Mouse (Mus musculus) gastrocnemius, postnatal 25 days (tissue): ENCODE measurements at regions not wholly inside any gene's neighbourhood (a gene's known extent, or its start where the extent isn't known, plus 50 kb on each side); places are given as distances from the start of the nearest gene placed in this dataset.

Source experiments
- DNase-seq: peaks from one replicate; pipeline ENCODE4 v3.0.0; 2022

GRCm38 (mm10) chr10:66433490-66433889, 662.4 kb upstream of the Jmjd1c start:
- DNase-seq = no peak

DNA sequence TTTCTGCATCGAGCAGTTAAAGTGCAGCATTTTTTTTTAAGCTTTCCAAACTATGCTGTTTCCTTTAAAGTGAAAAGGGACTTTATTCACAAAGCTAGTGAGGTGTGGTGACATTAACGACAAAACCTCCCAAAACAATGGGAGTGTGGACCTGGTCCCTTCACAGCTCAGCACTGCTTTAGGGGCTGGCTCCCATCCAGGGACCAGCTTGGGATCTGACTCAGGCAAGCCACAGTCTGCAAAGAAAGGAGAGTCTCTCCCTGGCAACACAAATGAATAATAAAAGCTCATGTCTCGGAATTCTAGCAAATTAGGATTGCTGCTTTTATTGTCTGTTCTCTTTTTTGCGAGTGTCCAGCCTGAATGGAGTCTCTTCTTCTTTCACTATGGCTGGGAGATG, 625.2 kb upstream of the Jmjd1c start:
- DNase-seq = no peak

DNA sequence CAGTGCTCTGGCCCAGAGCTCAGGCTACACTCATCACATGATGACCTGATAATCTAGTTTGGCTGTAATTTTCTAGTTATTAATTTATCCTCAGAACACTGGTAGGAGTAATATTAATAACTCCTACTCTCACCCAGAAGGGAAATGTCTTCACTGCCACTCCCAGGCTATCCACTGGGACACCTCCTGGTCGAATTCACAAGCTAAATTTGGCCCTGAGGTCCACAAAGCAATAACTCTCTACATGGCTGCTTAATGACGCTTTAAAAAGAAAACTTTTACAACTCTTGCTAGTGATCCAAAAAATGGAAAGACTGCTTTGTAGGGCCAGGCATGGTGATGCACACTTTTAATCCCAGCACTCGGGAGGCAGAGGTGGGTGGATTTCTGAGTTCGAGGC, 623.9 kb upstream of the Jmjd1c start:
- DNase-seq = no peak

- DNase-seq = no peak
Observed at GRCm38 (mm10) chr10:66475187-66475735, 620.7 kb upstream of the Jmjd1c start.

DNA sequence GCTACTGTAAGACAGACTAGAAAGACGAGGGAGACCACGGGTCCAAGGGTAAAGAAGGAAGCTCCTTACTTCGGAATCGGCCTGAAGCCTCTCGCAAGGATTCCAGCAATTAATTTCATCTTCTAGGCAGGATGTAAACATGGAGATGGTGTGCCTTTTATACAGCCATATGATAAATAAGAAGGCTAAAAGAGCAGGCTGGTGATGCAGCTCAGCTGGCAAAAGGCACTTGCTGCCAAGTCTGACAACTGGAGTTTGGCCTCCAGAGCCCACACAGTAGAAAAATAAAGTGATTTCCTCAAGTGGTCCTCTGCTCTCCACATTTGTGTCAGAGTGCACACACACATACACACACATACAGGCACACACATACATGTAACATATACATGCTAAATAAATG, 605.1 kb upstream of the Jmjd1c start:
- DNase-seq = no peak

DNA sequence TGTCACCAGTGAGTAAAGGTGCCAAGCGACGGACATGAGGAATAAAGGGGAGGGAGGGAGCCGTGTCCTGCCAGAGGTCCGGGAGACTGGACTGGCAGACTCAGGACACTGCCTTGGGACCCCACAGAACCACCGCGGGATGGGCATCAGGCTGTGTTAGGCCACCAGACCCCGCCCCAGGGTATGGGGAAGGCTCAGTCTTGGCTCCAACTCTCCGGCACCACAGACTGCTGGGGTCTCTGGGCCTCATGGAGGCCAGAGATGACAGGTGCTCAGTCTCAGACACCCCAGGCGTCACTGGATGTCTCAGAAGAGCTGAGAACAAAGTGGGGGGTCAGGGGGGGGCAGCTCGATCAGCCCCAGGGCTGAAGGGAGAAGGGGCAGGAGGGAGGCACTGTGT, 604.1 kb upstream of the Jmjd1c start:
- no peak for DNase-seq

GRCm38 (mm10) chr10:66539846-66540245, 556.1 kb upstream of the Jmjd1c start:
- no peak for DNase-seq

DNA sequence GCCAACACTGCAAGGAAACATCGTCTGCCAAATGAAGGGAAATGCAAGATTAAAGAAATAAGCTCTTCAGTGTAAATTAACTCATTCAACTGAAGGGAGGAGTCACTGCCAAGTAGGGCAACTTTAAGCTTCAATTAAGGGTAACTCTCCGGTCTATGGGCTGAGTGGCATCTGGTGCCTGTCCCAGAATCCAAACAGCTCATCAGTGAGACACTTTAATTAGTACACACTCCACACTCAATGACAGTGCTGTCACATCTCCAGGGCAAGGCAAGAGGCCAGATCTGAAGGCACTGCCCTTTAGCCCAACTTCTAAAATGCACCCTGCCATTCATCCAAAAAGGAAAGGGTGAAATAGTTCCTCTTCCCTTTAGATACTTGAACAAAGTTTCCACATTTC, 549.3 kb upstream of the Jmjd1c start:
- DNase-seq = no peak

DNA sequence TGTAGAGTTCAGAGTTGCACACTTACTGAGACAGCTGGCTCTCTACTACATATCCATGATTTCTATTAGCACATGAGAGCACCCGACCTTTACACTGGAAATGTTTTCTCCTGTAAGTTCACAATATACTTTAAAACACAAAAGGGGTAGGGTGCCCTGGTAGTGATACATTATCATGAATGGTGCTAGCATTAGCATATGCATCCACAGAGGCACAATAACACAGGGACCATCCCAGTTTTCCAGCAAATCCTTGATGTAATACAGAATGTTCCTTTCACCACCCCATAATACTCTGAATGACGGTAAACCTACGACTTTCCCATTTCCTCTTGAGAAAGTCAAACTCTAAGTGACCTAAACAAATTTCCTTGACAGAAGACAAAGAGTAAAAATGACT, 548.3 kb upstream of the Jmjd1c start:
- DNase-seq = no peak

GRCm38 (mm10) chr10:66548073-66548472, 547.9 kb upstream of the Jmjd1c start:
- DNase-seq = no peak

DNA sequence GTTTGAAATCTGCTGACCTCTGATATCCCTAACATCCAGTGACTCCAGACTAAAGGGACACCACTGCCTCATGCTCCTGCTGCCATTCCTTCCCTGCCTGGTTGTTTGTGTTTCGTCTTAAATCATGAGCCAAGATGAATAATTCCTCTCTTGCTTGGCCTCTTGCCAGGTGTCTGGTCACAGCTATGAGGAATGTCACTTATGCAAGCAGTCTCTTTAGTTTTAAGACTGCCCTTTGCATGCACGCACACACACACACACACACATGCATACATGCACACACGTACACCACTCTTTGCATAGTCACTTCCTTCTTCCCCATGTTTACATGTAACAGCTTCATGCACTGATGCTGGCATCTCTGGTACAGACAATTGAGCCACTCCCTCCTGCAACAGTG, 543.0 kb upstream of the Jmjd1c start:
- no peak for DNase-seq

GRCm38 (mm10) chr10:66554259-66554658, 541.7 kb upstream of the Jmjd1c start:
- DNase-seq = no peak

- no peak for DNase-seq
Observed at GRCm38 (mm10) chr10:66558097-66558840, 537.7 kb upstream of the Jmjd1c start.

DNA sequence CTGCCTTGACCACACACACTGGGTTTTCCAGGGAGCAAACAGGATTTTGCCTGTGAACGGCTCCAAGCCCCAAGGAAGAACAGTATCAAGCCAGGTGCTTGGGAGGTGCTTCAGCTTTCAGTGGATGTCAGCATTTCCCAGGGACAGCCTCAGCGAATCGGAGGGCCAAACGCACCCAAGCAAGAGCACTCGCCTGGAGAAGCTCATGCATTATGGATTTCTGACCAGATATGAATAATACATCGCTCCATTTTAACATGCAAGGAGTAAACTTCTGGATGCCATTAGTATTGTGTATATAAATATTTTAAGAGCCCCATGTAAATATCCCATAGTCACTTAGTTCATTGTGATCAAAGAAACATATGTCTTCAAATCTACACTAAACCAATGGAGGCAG, 530.6 kb upstream of the Jmjd1c start:
- no peak for DNase-seq

DNA sequence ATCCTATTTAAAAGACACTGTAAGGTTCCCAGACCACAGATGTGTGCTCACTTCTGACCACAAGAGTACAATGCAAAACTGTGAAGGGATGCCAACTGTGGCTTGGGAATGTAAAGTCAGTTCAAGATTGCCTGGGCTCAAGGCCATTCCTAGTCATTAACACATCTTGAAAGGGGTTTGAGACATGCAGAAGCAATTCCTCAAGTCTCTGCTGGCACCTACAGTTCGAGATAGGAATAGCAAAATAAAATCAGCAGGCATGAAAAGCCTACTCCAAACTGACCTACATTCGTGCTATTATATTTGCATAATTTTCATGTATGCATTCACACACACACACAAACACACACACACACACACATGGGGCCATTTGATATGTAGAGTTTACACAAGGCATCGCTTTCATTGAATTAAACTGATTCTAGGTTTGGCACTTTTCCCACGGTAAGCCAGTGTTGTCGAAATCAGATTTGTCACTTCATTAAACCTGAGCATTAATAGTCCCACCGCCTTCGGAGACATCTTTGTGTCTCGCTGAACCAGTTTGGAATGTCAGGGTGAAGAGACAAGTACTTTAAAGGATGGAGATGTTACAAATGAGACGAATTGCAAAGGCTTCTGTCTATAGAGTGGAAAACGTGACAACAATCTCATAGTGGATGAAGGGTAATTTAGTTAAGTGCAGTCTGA, 520.9 kb upstream of the Jmjd1c start:
- DNase-seq = no peak

GRCm38 (mm10) chr10:66593001-66593400, 502.9 kb upstream of the Jmjd1c start:
- peak; percentile 9 for DNase-seq

- DNase-seq = no peak
Observed at GRCm38 (mm10) chr10:66593506-66593905, 502.4 kb upstream of the Jmjd1c start.

- no peak for DNase-seq
Observed at GRCm38 (mm10) chr10:66597952-66598351, 498.0 kb upstream of the Jmjd1c start.

DNA sequence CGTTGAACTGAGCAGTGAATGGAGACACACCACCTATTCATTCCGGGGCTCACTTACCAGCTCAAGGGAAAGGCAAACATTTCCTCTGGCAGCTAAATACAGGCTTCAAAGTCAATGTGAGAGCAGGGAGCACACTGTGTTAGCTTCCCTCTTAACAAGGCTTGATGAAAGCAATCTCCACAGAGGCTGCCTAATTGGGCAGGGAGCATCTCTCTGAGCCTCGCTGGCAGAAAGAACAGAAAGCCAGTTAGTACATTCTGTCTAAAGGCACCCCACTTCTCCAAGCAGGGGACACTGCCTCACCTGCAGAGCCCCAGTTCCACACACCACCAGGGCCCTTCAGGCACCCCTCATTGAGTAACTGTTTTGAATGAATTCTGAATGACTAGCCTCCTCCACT, 488.8 kb upstream of the Jmjd1c start:
- no peak for DNase-seq

GRCm38 (mm10) chr10:66616280-66616679, 479.6 kb upstream of the Jmjd1c start:
- no peak for DNase-seq

GRCm38 (mm10) chr10:66630996-66631395, 464.9 kb upstream of the Jmjd1c start:
- DNase-seq = no peak

GRCm38 (mm10) chr10:66640890-66641847, 454.8 kb upstream of the Jmjd1c start:
- DNase-seq = peak; percentile 13

DNA sequence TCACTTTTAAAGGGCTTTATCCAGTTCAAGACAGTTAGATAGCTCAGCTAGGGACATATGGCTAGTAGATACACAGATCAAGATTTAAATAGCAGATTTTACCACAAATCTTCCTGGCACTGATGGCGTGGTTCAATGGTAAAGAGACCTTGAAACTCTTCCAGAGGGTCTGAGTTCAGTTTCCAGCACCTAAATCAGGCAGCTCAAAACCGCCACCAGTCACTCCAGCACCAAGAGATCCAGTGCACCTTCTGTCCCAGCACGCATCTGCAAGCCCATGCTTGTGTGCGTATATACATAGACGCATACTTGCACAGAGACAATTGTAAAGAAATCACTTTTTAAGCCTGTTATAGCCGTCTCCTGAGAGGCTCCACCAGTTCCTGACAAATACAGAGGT, 454.0 kb upstream of the Jmjd1c start:
- no peak for DNase-seq
